Mouse (Mus musculus) cerebellum, postnatal 36 days (tissue): Measurements from ENCODE around the gene Gm17606.
"Not testable (repeated sequence)": the region's sequence is repeated elsewhere in the genome, so short reads cannot be mapped to it uniquely, and the experiment has no call there.

Experiments used
- DNase-seq, 2 experiments: peaks; one replicate each; pipeline ENCODE4 v3.0.0; 2021 to 2022; ENCODE audit warnings: mixed read lengths in 2 of 2

Gm17606 gene

DNA sequence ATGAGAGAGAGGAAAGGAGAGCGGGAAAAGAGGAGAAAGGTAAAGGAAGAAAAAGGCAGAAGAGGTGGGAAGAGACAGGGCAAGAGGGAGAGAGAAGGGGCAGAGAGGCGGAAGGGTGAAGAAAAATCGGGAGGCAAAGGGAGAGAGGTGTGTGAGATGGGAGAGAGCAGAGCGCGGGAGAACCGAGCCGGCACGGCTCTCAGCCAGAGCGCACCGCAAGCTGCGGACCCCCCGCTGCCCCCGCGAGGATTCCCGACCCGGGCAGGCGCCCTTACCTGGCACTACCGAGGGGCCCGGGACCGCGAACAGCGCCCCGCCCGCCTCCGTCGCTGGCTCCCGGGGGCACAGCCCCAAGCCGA is at the start of gene Gm17606:
Gene Gm17606 (plus strand): TSS at position 7 of the 359 bp plus-strand sequence.
- no peak for DNase-seq

DNA sequence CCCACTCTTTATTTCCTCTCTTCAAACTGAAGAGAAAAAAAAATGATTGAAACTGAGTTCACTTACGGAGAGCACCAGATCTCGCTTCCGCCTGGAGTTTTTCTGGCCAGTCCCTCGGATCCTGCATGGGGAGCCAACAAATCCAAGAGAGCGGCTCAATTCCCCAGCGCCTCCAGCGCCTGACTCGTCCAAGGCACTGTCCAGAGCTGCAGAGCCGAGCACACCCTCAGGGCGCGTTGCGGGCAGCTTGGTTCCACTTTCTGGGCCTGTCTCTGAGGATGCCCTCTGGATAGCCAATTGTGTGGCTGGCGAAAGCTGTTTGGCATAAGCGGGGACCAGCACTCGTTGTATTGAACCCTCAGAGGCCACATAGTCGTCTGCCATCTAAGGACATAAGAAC is 49.7 kb upstream of the Gm17606 start:
- DNase-seq, result no peak

DNA sequence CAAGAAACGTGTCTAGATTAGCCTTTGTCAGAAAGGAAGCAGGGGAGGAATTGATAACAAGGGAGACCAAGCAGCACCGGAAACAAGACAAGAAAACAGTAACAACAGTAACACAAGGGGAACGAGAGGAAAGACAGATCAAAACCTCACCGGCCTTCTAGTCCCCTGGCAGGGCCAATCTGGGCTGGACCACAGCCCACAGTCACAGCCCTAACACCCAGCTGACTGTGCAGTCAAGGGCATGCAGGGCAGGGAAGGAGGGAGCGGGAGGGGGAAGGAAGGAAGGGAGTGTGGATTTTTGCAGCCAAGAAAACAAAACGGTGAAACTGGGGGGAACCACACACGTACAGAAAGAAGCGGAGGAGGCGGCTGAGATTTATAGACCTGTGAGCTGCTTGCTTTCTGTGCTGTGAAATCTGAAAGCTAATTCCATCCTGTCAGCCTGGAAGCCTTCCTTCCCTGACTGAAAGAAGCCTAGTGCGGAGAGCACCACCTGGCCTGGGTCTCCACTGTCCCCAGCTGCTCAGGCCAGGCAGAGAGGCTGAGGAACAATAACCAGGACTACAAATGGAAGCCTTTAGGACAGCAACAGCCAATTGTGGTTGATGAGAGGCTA is 48.3 kb upstream of the Gm17606 start:
- DNase-seq, result no peak

DNA sequence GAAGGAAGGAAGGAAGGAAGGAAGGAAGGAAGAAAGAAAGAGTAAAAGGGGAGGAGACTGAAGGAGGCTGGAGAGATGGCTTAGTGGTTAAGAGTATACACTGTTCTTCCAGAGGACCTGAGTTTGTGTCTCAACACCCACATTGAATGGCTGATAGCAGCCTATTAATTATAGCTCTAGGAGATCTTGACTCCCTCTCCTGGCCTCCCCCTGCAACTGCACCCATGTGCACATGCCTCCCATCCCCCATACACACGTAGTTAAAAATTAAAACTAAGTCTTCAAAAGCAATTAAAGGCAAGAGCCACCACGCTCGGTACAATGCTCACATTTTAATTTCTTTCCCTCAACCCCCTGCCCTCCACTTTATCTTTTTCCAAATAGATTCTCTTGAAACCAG is 46.7 kb upstream of the Gm17606 start:
- DNase-seq, result no peak

DNA sequence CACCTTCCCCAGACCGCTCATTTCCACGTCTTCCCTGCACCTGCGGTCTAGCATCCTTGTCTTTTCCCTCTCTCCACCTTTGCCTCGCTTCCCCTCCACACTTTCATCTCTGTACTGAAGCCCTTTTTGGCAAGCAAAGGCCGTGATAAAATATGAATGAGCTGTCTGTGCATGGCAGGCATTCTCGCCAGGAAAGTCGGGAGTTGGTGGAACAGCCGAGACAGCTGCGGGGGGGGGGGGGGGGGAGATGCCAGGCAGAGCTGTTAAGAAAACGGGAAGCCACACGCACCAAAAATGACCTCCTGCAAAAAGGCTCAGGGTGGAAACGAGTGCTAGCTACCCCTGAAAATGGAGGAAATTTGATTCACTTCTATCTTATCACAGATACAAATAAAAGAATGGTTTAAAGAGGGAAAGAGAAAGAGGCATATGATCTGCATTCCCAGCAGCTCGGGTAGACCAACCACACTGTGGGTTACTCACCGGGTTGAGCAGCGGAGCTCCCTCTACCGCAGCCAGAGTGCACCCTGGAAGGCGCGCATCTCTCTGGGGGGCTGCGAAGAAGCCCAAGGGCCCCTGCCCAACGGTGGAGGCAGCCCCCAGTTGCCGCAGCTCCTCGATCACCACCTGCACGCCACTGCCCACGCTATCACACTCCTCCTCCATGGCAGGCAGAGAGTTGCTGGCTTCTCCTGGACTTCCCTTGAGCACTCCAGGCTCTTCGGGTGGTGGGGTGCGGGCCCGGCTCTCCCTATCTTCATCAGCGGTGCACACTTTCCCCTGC is 45.9 kb upstream of the Gm17606 start:
- DNase-seq, result no peak

DNA sequence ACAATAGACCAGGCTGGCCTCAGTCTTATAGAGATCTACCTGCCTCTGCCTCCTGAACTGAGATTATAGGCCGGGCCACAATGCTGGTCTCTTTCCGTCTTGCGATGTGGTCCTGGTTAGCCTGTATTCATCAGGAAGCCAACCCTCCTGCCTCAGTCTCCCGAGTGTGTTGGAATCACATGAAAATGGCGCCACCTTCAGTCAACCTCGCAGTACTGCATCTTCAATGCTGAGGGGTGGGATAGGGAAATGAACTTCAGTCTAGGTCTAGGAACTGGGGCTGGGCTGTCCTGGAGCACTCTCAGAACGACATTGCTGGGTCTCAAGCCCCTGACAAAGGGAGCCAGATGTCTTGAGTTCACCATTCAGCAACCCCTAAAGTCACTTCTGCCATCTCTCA is 43.7 kb upstream of the Gm17606 start:
- no peak for DNase-seq

DNA sequence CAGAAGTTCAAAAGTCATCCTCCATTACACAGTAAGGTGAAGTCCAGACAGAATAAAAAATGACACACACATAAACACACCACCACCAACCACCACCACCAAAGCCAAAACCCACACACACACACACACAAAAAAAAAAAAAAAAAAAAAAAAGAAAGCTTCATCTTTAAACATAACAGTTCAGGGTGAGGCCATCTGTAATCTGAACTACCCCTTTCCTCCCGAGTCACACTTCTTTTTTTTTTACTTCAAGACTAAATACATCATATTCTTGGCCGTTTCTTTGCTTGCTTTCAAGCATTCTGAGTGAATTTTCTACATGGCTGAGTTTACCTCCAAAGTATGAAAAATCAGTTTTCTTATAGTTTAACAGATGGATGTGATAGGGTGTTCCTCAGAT is 39.2 kb upstream of the Gm17606 start:
- DNase-seq, result no peak

DNA sequence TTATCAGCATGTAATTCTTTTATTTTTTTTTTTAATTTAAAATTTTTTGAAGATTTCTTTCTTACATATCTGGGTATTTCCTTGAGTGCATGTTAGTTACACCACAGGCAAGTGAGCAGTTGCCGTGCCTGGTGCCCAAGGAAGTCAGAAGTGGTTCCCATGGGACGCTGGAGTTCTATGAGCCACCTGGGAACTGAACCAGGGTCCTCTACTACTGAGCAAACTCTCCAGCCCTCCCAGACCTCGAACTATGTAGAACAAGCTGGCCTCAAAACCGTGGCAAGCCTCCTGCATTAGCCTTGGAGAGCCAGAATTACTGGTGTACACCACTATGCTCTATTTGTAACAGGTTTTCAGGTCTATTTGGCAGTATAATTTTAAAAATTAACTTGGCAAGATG is 38.1 kb upstream of the Gm17606 start:
- no peak for DNase-seq

DNA sequence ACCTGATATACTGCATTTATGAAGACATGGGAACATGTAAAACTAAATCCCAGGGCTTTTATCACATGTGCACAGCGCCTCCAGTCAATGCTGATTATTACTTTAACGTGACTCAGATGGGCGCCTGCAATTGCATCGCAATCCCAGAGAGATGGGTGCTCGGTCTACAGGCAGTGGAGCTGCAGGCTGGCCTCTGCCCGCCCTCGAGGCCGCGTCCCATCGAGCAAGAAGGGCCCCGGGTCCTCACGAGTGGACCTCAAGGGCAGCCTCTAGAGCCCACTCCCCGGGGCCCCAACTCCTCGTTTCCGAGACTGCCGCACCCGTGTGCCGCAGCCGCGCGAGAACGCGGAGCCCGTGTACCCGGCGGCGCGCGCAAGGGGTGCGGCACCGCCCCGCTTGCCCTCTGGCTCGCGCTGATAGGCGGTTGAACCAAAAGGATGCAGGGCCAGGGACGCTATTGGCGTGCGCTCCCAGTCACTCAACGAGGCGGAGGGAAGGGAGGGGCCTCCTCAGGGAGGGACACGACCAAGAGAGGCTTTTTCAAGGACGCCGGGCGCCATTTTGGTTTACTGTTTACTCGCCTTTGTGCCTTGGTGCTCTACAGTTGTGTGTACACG is 37.6 kb upstream of the Gm17606 start:
- peak; percentile 94 to 97 for DNase-seq

DNA sequence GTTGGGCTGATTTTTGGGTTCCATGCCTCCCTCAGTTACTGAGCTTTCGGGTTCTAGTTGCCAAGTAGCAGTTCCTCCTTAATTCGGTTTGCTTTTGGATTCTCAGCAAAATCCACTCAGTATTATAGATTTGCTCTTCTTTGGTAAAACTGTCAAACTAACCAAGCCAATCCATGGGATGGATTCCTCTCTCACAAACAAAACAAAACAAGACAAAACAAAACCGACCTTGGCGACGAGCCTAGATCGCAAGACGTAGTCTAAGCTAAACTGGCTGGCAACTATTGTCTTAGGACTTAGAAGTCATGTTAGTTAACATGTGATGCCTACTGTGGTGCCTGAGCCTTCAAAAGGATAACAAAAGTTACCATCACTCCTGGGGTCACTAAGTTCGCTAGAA is 37.1 kb upstream of the Gm17606 start:
- DNase-seq, result no peak

DNA sequence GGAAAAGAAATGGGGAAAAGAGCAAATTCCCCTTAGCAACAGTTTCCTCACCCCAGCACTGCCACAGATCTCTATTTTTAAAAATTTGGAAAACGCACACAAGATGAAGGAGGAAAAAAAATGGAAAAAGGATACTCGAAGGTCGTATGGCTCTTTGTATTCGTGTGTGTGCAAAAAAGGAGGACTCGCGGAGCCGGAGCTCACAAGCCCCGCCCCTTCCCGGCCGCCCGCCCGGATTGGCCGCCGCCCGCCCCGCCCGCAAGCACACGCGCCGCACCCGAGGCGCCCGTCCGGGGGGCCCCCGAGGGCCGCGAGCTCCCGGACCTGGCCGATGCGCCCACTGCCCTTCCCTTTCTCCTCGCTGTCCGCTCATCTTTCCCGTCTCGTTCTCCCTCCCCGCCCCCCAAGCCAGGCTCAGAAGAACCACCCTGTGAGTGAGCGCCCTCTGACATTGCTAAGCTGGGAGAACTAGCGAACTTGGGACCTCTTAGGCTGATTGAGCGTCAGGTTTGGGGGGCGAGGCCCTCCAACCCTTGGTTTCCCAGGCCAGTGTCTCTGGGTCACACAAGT is 34.9 kb upstream of the Gm17606 start, which contains the start of gene 4931414P19Rik:
Gene 4931414P19Rik (minus strand): TSS at position 242 of the 570 bp plus-strand sequence.
- peak; percentile 78 to 88 for DNase-seq

DNA sequence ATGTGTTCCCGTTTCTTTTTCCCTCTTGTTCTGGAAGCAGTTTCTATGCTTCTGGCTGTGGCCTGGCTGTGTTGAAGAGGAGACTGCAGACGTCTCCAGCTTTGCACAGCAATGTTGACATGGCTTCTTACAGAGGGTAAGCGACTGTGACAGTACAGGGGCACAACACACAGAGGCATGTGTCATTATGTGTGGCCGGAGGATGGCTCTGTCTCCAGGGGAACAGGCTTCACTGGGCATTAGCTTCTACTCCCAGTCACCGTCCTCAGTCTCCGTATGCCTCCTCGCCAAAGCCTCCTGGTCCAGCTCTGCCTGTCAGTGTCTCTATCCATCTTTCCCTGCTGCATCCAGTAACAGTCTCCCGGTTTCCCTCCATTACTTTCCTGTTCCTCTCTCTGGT is 33.5 kb upstream of the Gm17606 start:
- no peak for DNase-seq

DNA sequence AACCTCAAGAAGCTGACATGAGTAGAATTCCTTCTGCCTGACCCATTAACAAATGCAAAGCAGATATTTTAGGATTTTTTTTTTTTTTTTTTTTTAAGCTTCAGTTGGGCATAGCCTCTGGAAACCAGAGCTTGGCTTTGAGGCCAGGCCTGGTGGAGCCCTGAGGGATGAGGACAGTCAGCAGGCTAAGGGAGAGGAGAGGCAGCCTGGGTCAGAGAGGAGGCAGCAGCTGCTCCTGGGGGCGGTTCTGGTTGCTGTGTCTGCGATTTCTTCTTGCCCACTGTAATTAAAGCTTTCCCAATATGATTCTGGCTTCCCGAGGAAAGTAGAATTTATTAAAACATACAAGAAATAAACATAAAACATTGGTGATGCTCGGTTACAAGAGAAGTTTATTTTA is 31.5 kb upstream of the Gm17606 start:
- DNase-seq, result no peak

DNA sequence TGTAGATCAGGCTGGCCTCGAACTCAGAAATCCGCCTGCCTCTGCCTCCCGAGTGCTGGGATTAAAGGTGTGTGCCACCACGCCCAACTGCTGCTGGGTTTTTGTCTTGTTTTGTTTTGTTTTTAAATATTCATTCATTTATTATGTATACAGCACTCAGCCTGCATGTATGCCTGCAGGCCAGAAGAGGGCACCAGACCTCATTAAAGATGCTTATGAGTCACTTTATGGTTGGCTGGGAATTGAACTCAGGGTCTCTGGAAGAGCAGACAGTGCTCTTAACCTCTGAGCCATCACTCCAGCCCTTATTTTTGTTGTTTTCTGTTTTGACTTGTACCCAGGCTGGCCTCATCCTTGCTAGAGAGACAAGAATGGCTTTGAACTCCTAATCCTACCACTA is 30.8 kb upstream of the Gm17606 start:
- no peak for DNase-seq

DNA sequence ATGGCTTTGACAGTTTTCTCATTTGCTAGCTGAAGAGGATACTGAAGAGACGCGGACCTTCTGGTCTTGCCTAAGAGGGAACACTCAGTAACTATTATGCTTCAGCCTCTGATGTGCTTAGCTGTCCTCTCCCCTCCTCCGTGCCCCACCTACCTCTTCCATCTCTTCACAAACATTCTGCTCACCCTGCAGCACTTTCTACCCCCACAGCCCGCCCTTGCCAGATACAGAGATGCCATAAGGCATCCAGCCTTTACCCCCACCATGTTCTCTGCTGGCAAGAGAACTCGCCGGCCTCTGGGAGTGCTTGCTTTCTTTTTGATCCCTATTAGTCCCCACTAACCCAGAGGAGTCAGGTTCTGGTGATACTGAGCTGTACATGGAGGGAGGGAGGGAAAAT is 30.1 kb upstream of the Gm17606 start:
- DNase-seq, result no peak

DNA sequence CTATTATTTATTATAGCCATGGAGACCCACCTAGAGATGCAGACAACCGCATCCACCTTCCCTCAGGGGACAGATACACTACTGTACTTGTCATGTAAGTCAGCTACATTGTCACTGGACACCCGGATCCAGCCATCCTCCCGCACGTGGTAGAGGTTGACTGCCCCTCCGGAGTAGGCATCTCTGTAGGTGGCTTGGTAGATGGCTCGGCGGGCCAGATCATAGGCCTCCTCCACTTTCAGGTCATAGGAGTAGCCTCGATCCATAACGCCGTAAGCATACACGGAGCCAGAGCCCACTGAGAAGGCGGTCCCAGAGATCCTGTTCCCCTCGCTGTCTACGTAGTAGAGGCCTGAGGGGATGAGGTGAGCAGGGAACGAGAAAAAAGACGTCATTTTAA is 26.6 kb upstream of the Gm17606 start:
- not testable (repeated sequence) for DNase-seq

DNA sequence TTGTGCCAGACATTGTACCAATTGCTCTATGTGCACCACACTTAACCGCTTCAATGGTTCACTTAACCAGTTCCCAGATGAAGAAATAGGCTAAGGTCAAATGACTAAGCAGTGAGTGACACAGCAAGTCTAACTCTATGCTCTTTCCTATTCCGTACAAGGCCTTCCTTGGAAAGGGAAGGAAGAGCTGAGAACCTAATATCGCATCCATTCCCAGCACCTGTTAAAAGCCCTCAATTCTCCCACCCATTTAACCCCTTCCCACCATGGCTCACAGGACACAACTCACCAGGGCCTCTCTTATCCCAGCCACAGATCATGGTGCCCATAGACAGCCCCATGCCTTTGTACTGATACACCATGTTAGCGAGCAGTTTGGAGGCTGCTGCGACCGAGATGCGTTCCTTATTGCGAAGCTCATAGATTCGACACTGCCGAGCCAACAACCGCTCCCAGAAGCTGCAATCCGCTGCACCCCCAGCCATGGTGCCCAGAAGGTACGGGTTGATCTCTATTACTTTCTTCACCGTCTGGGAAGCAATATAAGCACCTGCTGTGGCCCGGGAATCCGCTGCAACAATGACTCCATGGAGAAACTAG is 24.4 kb upstream of the Gm17606 start:
- DNase-seq, result no peak

DNA sequence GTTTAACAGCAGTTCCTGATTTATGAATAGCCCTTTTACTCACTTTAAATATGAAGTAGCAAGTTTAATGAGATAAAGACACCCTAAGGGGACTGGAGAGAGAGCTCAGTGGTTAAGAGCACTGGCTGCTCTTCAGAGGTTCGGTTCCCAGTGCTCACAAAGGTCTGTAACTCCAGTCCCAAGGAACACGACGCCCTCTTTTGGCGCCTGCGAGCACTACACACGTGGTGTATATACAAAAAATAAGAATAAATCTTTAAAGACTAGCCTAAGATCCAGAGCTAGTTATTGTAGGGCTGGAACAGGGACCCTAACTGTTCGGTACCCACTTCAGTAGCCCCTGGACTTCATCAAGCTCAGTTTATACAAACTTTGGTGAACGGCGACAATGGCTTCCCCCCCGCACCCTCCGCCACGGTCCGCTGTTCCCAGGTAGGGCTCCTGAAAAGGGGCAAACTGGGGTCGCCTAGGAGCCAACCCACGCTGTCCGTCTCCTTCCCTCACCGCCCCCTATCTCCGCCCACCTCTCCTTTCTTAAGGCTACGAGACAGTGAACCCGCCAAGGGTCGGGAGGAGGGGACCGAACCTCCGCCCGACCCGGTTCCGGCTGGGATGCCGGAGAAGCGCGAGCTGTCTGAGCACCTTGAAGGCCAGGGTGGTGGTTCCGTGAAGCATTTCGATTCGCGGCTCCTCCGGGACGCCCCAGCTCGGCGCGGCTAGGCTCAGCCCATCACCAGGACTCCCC is 23.4 kb upstream of the Gm17606 start:
- no peak for DNase-seq

DNA sequence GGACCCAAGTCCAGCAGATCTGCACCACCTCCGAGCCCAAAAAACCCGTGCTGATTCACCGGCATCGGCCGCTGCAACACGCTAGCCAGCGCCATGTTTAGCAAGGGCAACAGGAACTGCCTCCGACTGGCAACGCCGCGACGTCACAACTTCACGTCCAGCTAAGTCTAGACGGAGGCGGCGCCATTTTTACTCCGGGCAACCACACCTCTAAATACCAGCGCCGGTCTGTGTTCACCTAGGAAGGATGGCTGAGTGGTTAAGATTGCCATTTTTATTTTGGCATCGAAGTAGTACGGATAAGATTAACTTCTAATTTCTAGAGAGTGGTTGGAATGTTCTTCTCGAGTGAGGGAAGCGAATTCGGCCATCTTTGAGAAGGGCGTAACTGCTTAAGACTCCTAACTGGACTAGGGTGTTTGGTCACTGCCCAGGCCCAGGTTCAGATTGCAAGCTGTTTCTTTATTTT is 22.8 kb upstream of the Gm17606 start, which contains the start of gene Psmb5:
Gene Psmb5 (minus strand): TSS at position 126 of the 469 bp plus-strand sequence.
- peak; percentile 85 to 91 for DNase-seq

DNA sequence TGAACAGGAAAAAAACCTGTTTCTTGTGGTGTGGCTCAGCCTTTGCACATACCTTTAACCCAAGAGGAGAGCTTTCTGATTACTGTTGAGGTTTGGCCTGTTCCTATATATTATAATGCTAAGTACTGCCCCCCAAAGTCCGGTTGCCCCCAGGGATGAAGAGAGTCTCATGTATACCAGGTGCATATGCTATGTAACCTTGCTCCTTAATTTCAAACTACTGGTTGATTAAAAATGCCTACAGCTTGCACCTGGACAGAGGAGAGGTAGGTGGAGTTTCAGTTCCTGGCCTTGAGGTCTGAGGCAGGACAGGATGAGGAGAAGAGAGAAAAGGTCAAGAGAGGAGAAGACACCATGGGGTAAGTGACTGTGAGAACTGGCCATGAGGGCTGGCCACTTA is 19.6 kb upstream of the Gm17606 start, which contains the start of gene Psmb11:
Gene Psmb11 (plus strand): TSS at position 301 of the 400 bp plus-strand sequence.
- DNase-seq, result no peak

DNA sequence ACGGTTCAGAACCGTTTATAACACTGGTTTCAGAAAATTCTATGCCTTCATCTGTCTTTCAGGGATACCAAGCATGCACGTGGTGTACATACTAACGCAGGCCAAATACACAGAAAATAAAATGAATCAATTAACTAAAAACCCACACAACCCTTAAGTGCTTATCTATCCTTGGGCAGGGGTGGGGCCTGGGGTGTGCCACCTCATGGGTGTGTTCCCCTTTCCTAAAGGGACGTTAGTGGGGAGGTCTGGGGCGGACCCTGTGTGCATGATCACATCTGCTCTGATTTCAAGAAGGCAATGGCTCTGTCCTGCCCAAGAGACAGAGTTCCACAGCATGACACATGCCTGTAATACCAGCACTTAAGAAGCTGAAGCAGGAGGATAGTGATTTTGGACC is 17.4 kb upstream of the Gm17606 start:
- no peak for DNase-seq

DNA sequence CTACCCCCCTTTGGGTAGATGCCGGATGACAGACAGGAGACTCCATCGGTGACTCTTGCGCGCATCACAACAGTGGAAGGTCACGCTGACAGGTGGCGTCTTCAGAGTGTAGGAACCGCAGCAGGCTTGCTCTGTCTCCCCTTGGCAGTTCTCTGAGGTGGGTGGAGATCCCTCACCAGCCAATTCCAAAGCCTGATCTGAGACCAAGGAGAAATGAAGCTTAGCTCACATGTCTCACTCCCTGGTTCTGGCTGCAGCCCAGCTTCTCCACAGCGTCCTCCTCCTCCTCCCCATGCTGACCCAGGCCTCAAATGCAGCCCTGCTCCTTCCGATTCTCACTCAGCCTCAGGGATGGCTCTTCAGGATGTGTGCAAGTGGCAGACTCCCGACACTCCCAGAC is 15.8 kb upstream of the Gm17606 start:
- DNase-seq, result no peak
